Mouse (Mus musculus) thymus, postnatal 25 days (tissue): ENCODE results near the gene Dbn1.

Experiments
- DNase-seq: peaks from one replicate; pipeline ENCODE4 v3.0.0; 2022

Gene Dbn1

GRCm38 (mm10) chr13:55510332-55510667 lies 22.4 kb upstream of the Dbn1 start:
- DNase-seq = no peak

- no peak for DNase-seq
These were observed 20.6 kb upstream of the Dbn1 start for GRCm38 (mm10) chr13:55508531-55508930.

GRCm38 (mm10) chr13:55507877-55508276 lies 20.0 kb upstream of the Dbn1 start:
- DNase-seq = no peak

- no peak for DNase-seq
These were observed 18.8 kb upstream of the Dbn1 start for GRCm38 (mm10) chr13:55506697-55507096.

GRCm38 (mm10) chr13:55505810-55506209 lies 17.9 kb upstream of the Dbn1 start:
- no peak for DNase-seq

- no peak for DNase-seq
These were observed 16.5 kb upstream of the Dbn1 start for GRCm38 (mm10) chr13:55504390-55504789.

- peak; percentile 18 for DNase-seq
These were observed 14.5 kb upstream of the Dbn1 start for GRCm38 (mm10) chr13:55502405-55502804.

GRCm38 (mm10) chr13:55500575-55500974 lies 12.7 kb upstream of the Dbn1 start:
- DNase-seq = no peak

- no peak for DNase-seq
These were observed 11.0 kb upstream of the Dbn1 start for GRCm38 (mm10) chr13:55498906-55499305.

- no peak for DNase-seq
These were observed 8.8 kb upstream of the Dbn1 start for GRCm38 (mm10) chr13:55496661-55497060.

GRCm38 (mm10) chr13:55495702-55496101 lies 7.8 kb upstream of the Dbn1 start:
- no peak for DNase-seq

- no peak for DNase-seq
These were observed 7.1 kb upstream of the Dbn1 start for GRCm38 (mm10) chr13:55494883-55495621.

GRCm38 (mm10) chr13:55494257-55494656 lies 6.3 kb upstream of the Dbn1 start:
- no peak for DNase-seq

- DNase-seq = no peak
These were observed 864 bp downstream of the Dbn1 start for GRCm38 (mm10) chr13:55486916-55487577.

- no peak for DNase-seq
These were observed 1.7 kb downstream of the Dbn1 start for GRCm38 (mm10) chr13:55486029-55486794.

- peak; percentile 52 for DNase-seq
These were observed 3.3 kb downstream of the Dbn1 start for GRCm38 (mm10) chr13:55484520-55485088.

- DNase-seq = no peak
These were observed 4.3 kb downstream of the Dbn1 start for GRCm38 (mm10) chr13:55483593-55483992.

- no peak for DNase-seq
These were observed 4.8 kb downstream of the Dbn1 start for GRCm38 (mm10) chr13:55483071-55483470.

GRCm38 (mm10) chr13:55482542-55482941 lies 5.4 kb downstream of the Dbn1 start:
- no peak for DNase-seq

GRCm38 (mm10) chr13:55479929-55480328 lies 8.0 kb downstream of the Dbn1 start:
- no peak for DNase-seq

GRCm38 (mm10) chr13:55479008-55479407 lies 8.9 kb downstream of the Dbn1 start:
- no peak for DNase-seq

- peak; percentile 34 for DNase-seq
These were observed 9.9 kb downstream of the Dbn1 start for GRCm38 (mm10) chr13:55478036-55478435.

- DNase-seq = no peak
These were observed 10.4 kb downstream of the Dbn1 start for GRCm38 (mm10) chr13:55477492-55477891.

- DNase-seq = no peak
These were observed 11.7 kb downstream of the Dbn1 start for GRCm38 (mm10) chr13:55476256-55476655.
